Mouse (Mus musculus) heart, embryonic 15.5 days (tissue): ENCODE measurements around the gene Rtl4. TPM values are rescaled to one million over a fixed set of nuclear protein-coding genes. Genes with fewer than 3 reads are reported as not detected.
A peak's percentile ranks its signal among the peaks of the same experiment; 100 is the strongest.

Source experiments
- ATAC-seq: fragments of 200-750 bp; cut with Nextera tagmentation; replicated peaks from 2 replicates; pipeline ENCODE4 v1.8.0; 2017; ENCODE audit warnings: low read depth, moderate TSS enrichment; ENCODE audit not compliant: insufficient number of reproducible peaks, insufficient read depth, low FRiP score
- H3K27ac ChIP-seq: fragments of 300-500 bp; sonication (generic); 2 replicates; pipeline ENCODE4 v1.5.1; 2015; ENCODE audit warnings: mild to moderate bottlenecking, inconsistent platforms
- H3K27me3 ChIP-seq: fragments of 300-500 bp; sonication (generic); 2 replicates; pipeline ENCODE4 v1.6.1; 2015; ENCODE audit warnings: inconsistent platforms
- H3K36me3 ChIP-seq: fragments of 300-500 bp; sonication (generic); 2 replicates; pipeline ENCODE4 v1.6.1; 2015; ENCODE audit warnings: mild to moderate bottlenecking, inconsistent platforms
- H3K4me1 ChIP-seq: fragments of 300-500 bp; sonication (generic); replicated peaks from 2 replicates; pipeline ENCODE4 v1.6.1; 2015; ENCODE audit warnings: inconsistent platforms
- H3K4me2 ChIP-seq: fragments of 300-500 bp; sonication (generic); 2 replicates; pipeline ENCODE4 v1.6.1; 2015; ENCODE audit warnings: inconsistent platforms, mild to moderate bottlenecking, moderate library complexity
- H3K4me3 ChIP-seq: fragments of 300-500 bp; sonication (generic); 2 replicates; pipeline ENCODE4 v1.5.1; 2015; ENCODE audit warnings: mild to moderate bottlenecking, inconsistent platforms
- H3K9ac ChIP-seq: fragments of 300-500 bp; sonication (generic); 2 replicates; pipeline ENCODE4 v1.6.1; 2015; ENCODE audit warnings: mild to moderate bottlenecking, inconsistent platforms
- H3K9me3 ChIP-seq: fragments of 300-500 bp; sonication (generic); replicated peaks from 2 replicates; pipeline ENCODE4 v1.6.1; 2016; ENCODE audit warnings: inconsistent platforms
- WGBS: fragments of 180-500 bp; shearing (Covaris S2); methylation state at CpG from one replicate; pipeline ENCODE4 v1.1.7; 2015; ENCODE audit warnings: mixed read lengths; 5-methylcytosine and 5-hydroxymethylcytosine counted together
- microRNA counts: library from miRNA; unstranded; fragments of <30 nt; microRNA quantifications from one replicate; lab custom pipeline; 2016
- microRNA-seq: library from miRNA; unstranded; fragments of <30 nt; microRNA quantifications from one replicate; pipeline ENCODE4, GENCODE M21; 2016
- polyA plus RNA-seq: library from polyadenylated mRNA; unstranded; fragments of >200 nt; fragmentation: Nextera tagmentation; extraction: Ambion mirVana; gene quantifications from 2 replicates; pipeline ENCODE4 v1.2.1, GENCODE M21; 2015

The Rtl4 gene
- polyA plus RNA-seq, 1 experiment from 2014 or later = 0.55 TPM

DNA sequence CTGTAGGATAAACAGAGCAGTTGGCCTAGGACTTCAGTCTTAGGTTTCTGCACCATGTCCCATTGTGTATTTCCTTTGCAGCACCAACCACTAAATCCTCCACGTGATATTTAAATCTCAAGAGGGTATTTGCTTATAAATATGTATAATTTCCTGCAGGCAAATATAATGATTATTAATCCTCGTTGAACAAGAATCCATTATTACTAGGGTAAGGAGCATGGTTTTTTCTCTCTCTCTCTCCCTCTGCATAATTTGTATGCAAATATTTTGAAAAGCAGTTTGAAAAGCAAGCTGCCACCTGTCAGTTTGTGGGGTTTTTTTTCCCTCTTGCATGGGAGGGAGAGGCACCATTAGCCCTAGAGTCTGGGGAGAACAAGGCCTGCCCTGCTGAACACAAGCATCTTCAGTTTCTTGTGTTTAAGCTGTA is 376.8 kb downstream of the Rtl4 start:
- H3K27me3 ChIP-seq = no peaks in the 10 kb centered on the region
- no peak overlapping the region for H3K27ac ChIP-seq
- H3K4me3 ChIP-seq = no peak overlapping the region
- no peak for ATAC-seq
- H3K9me3 ChIP-seq = no peaks in the 10 kb centered on the region
- H3K4me1 ChIP-seq = no peaks in the 10 kb centered on the region
- no peak overlapping the region for H3K4me2 ChIP-seq
- no peak overlapping the region for H3K9ac ChIP-seq
- 50% methylated on average over 2 of the region's 2 CpGs for WGBS
- no peaks in the 10 kb centered on the region for H3K36me3 ChIP-seq

DNA sequence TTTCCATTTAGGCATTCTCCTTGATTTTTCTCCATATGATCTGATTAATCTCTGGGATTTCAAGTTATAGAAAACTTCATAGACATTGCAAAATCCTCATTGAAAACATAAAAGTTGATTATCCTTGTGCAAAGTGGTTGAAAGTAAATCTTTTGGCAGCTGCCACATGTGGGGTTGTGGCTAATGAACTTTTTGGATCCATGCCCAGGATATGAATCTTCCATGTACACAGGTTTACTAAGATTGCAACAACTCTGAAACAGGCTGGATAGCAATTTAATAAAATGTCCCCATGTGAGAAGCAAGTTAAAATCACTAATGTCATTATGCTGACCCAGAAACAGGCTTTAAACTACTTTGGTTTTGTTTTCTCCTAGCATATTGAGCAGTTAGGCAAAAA is 401.1 kb downstream of the Rtl4 start:
- Histone ChIP-seq H3K4me2 (no peak overlapping the region), H3K9ac (no peak overlapping the region), H3K27me3 (no peaks in the 10 kb centered on the region), H3K27ac (no peak overlapping the region), H3K36me3 (no peaks in the 10 kb centered on the region), H3K4me1 (no peaks in the 10 kb centered on the region), H3K4me3 (no peak overlapping the region), H3K9me3 (no peaks in the 10 kb centered on the region)
- no peak for ATAC-seq

GRCm38 (mm10) chrX:145090360-145090759 is 401.7 kb downstream of the Rtl4 start:
- no peaks in the 10 kb centered on the region for H3K27me3 ChIP-seq
- no peak overlapping the region for H3K9ac ChIP-seq
- no peaks in the 10 kb centered on the region for H3K9me3 ChIP-seq
- no peak overlapping the region for H3K4me3 ChIP-seq
- no peaks in the 10 kb centered on the region for H3K4me1 ChIP-seq
- no peaks in the 10 kb centered on the region for H3K36me3 ChIP-seq
- H3K27ac ChIP-seq = no peak overlapping the region
- WGBS = 63% methylated on average over 3 of the region's 3 CpGs
- no peak for ATAC-seq
- no peak overlapping the region for H3K4me2 ChIP-seq

DNA sequence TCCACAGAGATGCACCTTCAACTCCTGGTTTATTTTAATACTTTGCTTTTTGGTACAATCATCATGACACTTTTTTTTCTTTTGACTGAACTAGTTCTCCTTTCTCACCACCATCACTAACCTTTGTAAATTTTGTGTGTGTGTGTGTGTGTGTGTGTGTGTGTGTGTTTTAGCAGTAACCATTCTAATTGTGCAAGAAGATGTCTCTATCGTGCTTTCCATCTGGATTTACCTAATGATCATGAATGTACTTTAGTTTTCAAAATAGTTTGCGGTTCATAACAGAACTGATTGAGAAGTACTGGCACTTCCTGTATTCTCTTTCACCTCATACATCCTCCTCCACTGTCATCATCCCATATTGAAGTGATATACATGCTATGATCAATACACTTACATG is 402.3 kb downstream of the Rtl4 start:
- Histone ChIP-seq H3K4me2 (no peak overlapping the region), H3K27ac (no peak overlapping the region), H3K27me3 (no peaks in the 10 kb centered on the region), H3K36me3 (no peaks in the 10 kb centered on the region), H3K9me3 (no peaks in the 10 kb centered on the region), H3K9ac (no peak overlapping the region), H3K4me3 (no peak overlapping the region), H3K4me1 (no peaks in the 10 kb centered on the region)
- ATAC-seq = no peak
- WGBS = 73% methylated on average over 2 of the region's 2 CpGs

MicroRNAs within 50 kb of the gene (microRNA counts, 519-probe panel; counts per million panel counts)
- microRNA mmu-miR-3472 (lab: Ali Mortazavi, UCI) = 2,013 counts per million, percentile 23 among the panel's probes with 10 or more counts

Small RNAs within 50 kb of the gene (microRNA-seq; reads per million reads assigned to microRNA genes)
- not detected for gene Mir3472

Other genes with a start within 250 kb of the Rtl4 start
- not detected in 2 replicates for gene Trpc5os, start 232.3 kb upstream of the Rtl4 start, polyA plus RNA-seq
- gene Trpc5, start 727 bp upstream of the Rtl4 start, polyA plus RNA-seq = 0.08 and 0.15 TPM in 2 replicates